Mouse (Mus musculus): ENCODE measurements around the gene Uggt2.

DNA sequence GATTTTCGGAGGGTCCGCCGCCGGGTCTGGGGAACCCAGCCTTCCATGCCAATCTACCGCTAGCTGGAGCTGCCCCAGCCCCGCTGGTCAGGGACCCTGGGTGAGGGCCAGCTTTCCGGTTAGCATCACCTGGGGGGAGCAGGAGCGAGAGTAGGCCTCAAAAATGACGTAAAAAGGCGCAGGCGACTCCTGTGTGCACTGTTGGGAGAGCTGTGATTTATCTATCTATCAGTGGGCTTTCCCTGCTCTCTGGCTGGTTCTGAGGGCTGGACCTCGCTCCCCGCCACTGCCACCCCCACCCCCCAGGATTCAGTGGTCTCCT, 301 bp upstream of the Uggt2 start:
- TF ChIP-seq EP300 (IDR thresholded peaks at IDR 0.05; ENCODE audit: low read depth): no peak
- TF ChIP-seq CTCF (IDR thresholded peaks at IDR 0.05; ENCODE audit: low read depth): no peak
